Comparison of ENCODE assay signal across 14 mouse cellular contexts in the genomic region with DNA sequence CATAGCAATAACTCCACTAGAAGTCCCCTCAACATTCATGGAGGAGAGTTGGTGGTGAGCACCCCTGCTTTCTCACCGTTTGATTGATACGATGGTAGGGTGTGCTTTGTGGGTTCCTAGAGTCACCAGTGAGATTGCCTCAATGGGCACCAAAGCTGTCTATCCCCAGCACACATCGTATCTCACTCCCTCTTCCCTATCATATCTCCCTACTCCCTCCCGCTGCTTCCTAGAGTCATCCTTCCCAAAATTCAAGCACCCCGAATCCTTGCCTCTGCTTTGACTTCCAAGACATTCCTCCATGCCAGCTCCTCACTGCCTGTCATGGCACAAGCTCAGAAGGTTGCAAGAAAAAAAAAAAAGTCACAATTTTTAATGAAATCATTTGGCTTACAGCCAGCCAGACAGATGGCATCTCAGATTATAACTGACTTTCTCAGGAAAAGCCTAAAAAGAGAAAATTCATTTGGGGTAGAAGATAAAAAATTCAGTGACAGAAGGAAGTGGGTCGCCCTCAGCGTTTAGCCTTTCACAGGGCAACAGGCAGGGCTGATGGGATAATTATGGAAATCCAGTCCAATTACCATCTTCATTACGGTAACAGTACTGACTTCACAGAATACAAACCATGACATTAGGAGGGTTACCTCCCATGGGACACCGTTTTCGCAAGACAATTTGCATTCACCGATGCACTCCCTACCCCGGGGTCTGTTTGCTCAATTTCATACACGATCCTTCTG.
A peak's percentile ranks its signal among the peaks of the same experiment; 100 is the strongest.
DNase-seq lines count a peak whose midpoint lies in the region; ATAC-seq lines count a peak whose summit lies in the region.
"Had no signal": no experiment of that assay in that cellular context is flagged by ENCODE, and none has a peak within 500 bp of the region (broad histone marks: within the 10 kb centered on the region; RNA-seq: fewer than 3 reads in every experiment).

No protein-coding gene starts in this region.

- H3K4me1 ChIP-seq in forebrain, embryonic 13.5 days, result no peaks in the 10 kb centered on the region; the same call in 1 of the 2 replicates
- H3K4me1 ChIP-seq in forebrain, embryonic 10.5 days, result no peaks in the 10 kb centered on the region
- no peaks in the 10 kb centered on the region for H3K4me1 ChIP-seq in neural tube, embryonic 11.5 days (ENCODE audit: control insufficient read depth, insufficient read depth, low read length)
- peaks cover 4% of the 10 kb centered on the region; the same call in 1 of the 2 replicates for H3K4me1 ChIP-seq in neural tube, embryonic 15.5 days
- H3K4me1 ChIP-seq in hindbrain, embryonic 13.5 days (replicated peaks), result peaks cover 12% of the 10 kb centered on the region
- H3K4me1 ChIP-seq: embryonic facial prominence, embryonic 15.5 days; heart, embryonic 13.5 days; limb, embryonic 12.5 days had no signal

- H3K9ac ChIP-seq in forebrain, embryonic 13.5 days, result no peak overlapping the region
- H3K9ac ChIP-seq in neural tube, embryonic 11.5 days (ENCODE audit: low read length), result no peak overlapping the region
- H3K9ac ChIP-seq in neural tube, embryonic 15.5 days (replicated peaks), result no peak overlapping the region
- no peak overlapping the region for H3K9ac ChIP-seq in hindbrain, embryonic 13.5 days
- H3K9ac ChIP-seq: embryonic facial prominence, embryonic 15.5 days; heart, embryonic 13.5 days; limb, embryonic 12.5 days; lung, embryonic 14.5 days had no signal

- ATAC-seq in forebrain, embryonic 13.5 days, result peak; percentile 65
- ATAC-seq in neural tube, embryonic 11.5 days (ENCODE audit: insufficient read depth, low FRiP score, low TSS enrichment), result no peak
- ATAC-seq in neural tube, embryonic 15.5 days (ENCODE audit: low FRiP score), result no peak
- ATAC-seq in hindbrain, embryonic 13.5 days (ENCODE audit: low FRiP score), result peak; percentile 74
- ATAC-seq: inflammation-experienced regulatory T-cells, adult 6 months had no signal

- DNase-seq in forebrain, embryonic 10.5 days (ENCODE audit: extremely low spot score, low spot score), result no peak
- peak; percentile 19 for DNase-seq in neural tube, embryonic 11.5 days (ENCODE audit: low spot score)
- DNase-seq in right cerebral cortex, postnatal 4 days, result peak; percentile 50
- DNase-seq in spleen, postnatal 14 days (ENCODE audit: low spot score in 2 of 2), result no peak
- no peak for DNase-seq in T-cell, adult 2 months (ENCODE audit: low spot score)
- DNase-seq: kidney, postnatal 36 days; lung, embryonic 14.5 days had no signal

- H3K27me3 ChIP-seq in forebrain, embryonic 13.5 days, result no peaks in the 10 kb centered on the region
- no peaks in the 10 kb centered on the region for H3K27me3 ChIP-seq in forebrain, embryonic 10.5 days (ENCODE audit: poor library complexity, severe bottlenecking)
- H3K27me3 ChIP-seq in neural tube, embryonic 11.5 days (ENCODE audit: control insufficient read depth, insufficient read depth, low read length), result no peaks in the 10 kb centered on the region
- no peaks in the 10 kb centered on the region for H3K27me3 ChIP-seq in neural tube, embryonic 15.5 days (replicated peaks)
- H3K27me3 ChIP-seq in hindbrain, embryonic 13.5 days, result no peaks in the 10 kb centered on the region
- H3K27me3 ChIP-seq: embryonic facial prominence, embryonic 15.5 days; heart, embryonic 13.5 days; limb, embryonic 12.5 days had no signal

- no peaks in the 10 kb centered on the region for H3K9me3 ChIP-seq in forebrain, embryonic 13.5 days (replicated peaks)
- H3K9me3 ChIP-seq in forebrain, embryonic 10.5 days, result no peaks in the 10 kb centered on the region
- H3K9me3 ChIP-seq in neural tube, embryonic 11.5 days (ENCODE audit: control insufficient read depth, low read length), result no peaks in the 10 kb centered on the region
- no peaks in the 10 kb centered on the region for H3K9me3 ChIP-seq in neural tube, embryonic 15.5 days (replicated peaks)
- no peaks in the 10 kb centered on the region for H3K9me3 ChIP-seq in hindbrain, embryonic 13.5 days
- H3K9me3 ChIP-seq: embryonic facial prominence, embryonic 15.5 days; heart, embryonic 13.5 days; limb, embryonic 12.5 days had no signal

- 72% methylated on average over 13 of the region's 13 CpGs for WGBS in forebrain, embryonic 13.5 days
- WGBS in forebrain, embryonic 10.5 days, result 93% methylated on average over 13 of the region's 13 CpGs
- WGBS in neural tube, embryonic 11.5 days, result 85% methylated on average over 13 of the region's 13 CpGs
- 61% methylated on average over 13 of the region's 13 CpGs for WGBS in neural tube, embryonic 15.5 days
- WGBS in hindbrain, embryonic 13.5 days, result 59% methylated on average over 13 of the region's 13 CpGs

- peak overlapping the region; percentile 41 for H3K27ac ChIP-seq in forebrain, embryonic 13.5 days
- no peak overlapping the region for H3K27ac ChIP-seq in forebrain, embryonic 10.5 days
- H3K27ac ChIP-seq in neural tube, embryonic 11.5 days (ENCODE audit: low read depth, low read length), result no peak overlapping the region
- no peak overlapping the region; the same call in 1 of the 2 replicates for H3K27ac ChIP-seq in neural tube, embryonic 15.5 days (replicated peaks)
- peak overlapping the region; percentile 35 for H3K27ac ChIP-seq in hindbrain, embryonic 13.5 days
- H3K27ac ChIP-seq: embryonic facial prominence, embryonic 15.5 days; heart, embryonic 13.5 days; limb, embryonic 12.5 days had no signal

- no peak overlapping the region for H3K4me3 ChIP-seq in forebrain, embryonic 13.5 days
- H3K4me3 ChIP-seq in forebrain, embryonic 10.5 days, result no peak overlapping the region
- no peak overlapping the region for H3K4me3 ChIP-seq in neural tube, embryonic 11.5 days (ENCODE audit: low read depth, low read length)
- H3K4me3 ChIP-seq in neural tube, embryonic 15.5 days (replicated peaks), result no peak overlapping the region
- H3K4me3 ChIP-seq in hindbrain, embryonic 13.5 days, result no peak overlapping the region
- H3K4me3 ChIP-seq: embryonic facial prominence, embryonic 15.5 days; heart, embryonic 13.5 days; limb, embryonic 12.5 days had no signal

- no peaks in the 10 kb centered on the region for H3K36me3 ChIP-seq in forebrain, embryonic 13.5 days (ENCODE audit: poor library complexity, severe bottlenecking)
- no peaks in the 10 kb centered on the region for H3K36me3 ChIP-seq in forebrain, embryonic 10.5 days (replicated peaks)
- H3K36me3 ChIP-seq in neural tube, embryonic 11.5 days (ENCODE audit: control insufficient read depth, insufficient read depth, low read length), result no peaks in the 10 kb centered on the region
- no peaks in the 10 kb centered on the region for H3K36me3 ChIP-seq in neural tube, embryonic 15.5 days
- no peaks in the 10 kb centered on the region for H3K36me3 ChIP-seq in hindbrain, embryonic 13.5 days
- H3K36me3 ChIP-seq: embryonic facial prominence, embryonic 15.5 days; heart, embryonic 13.5 days; limb, embryonic 12.5 days had no signal

- no peak overlapping the region for H3K4me2 ChIP-seq in forebrain, embryonic 13.5 days
- H3K4me2 ChIP-seq in neural tube, embryonic 11.5 days (ENCODE audit: low read depth), result no peak overlapping the region
- no peak overlapping the region for H3K4me2 ChIP-seq in neural tube, embryonic 15.5 days
- no peak overlapping the region for H3K4me2 ChIP-seq in hindbrain, embryonic 13.5 days
- H3K4me2 ChIP-seq: embryonic facial prominence, embryonic 15.5 days; heart, embryonic 13.5 days; limb, embryonic 12.5 days; lung, embryonic 14.5 days had no signal

Comparison
In these comparisons a context has a peak if more than half of its experiments do, and no peak if none do; other contexts are left out.
1. H3K27ac ChIP-seq: peak in forebrain, embryonic 13.5 days (single experiment) and hindbrain, embryonic 13.5 days (single experiment); none in forebrain, embryonic 10.5 days (single experiment), neural tube, embryonic 11.5 days (single experiment) and neural tube, embryonic 15.5 days (single experiment).
2. ATAC-seq: peak in forebrain, embryonic 13.5 days (single experiment) and hindbrain, embryonic 13.5 days (single experiment); none in neural tube, embryonic 11.5 days (single experiment) and neural tube, embryonic 15.5 days (single experiment).
3. DNase-seq: peak in neural tube, embryonic 11.5 days (single experiment) and right cerebral cortex, postnatal 4 days (single experiment); none in forebrain, embryonic 10.5 days (single experiment), spleen, postnatal 14 days (0 of 2) and T-cell, adult 2 months (single experiment).